Mouse (Mus musculus) lung, embryonic 14.5 days (tissue): ENCODE measurements around the gene Ensa. TPM values are rescaled to one million over a fixed set of nuclear protein-coding genes. Genes with fewer than 3 reads are reported as not detected.
"Not testable (repeated sequence)": the region's sequence is repeated elsewhere in the genome, so short reads cannot be mapped to it uniquely, and the experiment has no call there.

Experiments used
- ATAC-seq: fragments of 200-750 bp; cut with Nextera tagmentation; 2 replicates; pipeline ENCODE4 v1.8.0; 2017; ENCODE audit warnings: mild to moderate bottlenecking, moderate TSS enrichment, moderate library complexity; ENCODE audit not compliant: insufficient read depth
- DNase-seq: peaks from one replicate; pipeline ENCODE4 v3.0.0-alpha.2; 2015
- H3K27ac ChIP-seq: fragments of 300-500 bp; sonication (generic); 2 replicates; pipeline ENCODE4 v1.5.1; 2014; ENCODE audit warnings: low read depth, mild to moderate bottlenecking, moderate library complexity
- H3K27me3 ChIP-seq: fragments of 300-500 bp; sonication (generic); 2 replicates; pipeline ENCODE4 v1.6.1; 2014; ENCODE audit warnings: low read length, control low read depth; ENCODE audit not compliant: insufficient read depth
- H3K36me3 ChIP-seq: fragments of 300-500 bp; sonication (generic); 2 replicates; pipeline ENCODE4 v1.6.1; 2014; ENCODE audit warnings: control low read depth; ENCODE audit not compliant: insufficient read depth
- H3K4me1 ChIP-seq: fragments of 300-500 bp; sonication (generic); 2 replicates; pipeline ENCODE4 v1.6.1; 2014; ENCODE audit warnings: antibody characterized with exemption, control low read depth; ENCODE audit not compliant: insufficient read depth
- H3K4me2 ChIP-seq: fragments of 300-500 bp; sonication (generic); 2 replicates; pipeline ENCODE4 v1.6.1; 2014; ENCODE audit warnings: mild to moderate bottlenecking
- H3K4me3 ChIP-seq: fragments of 300-500 bp; sonication (generic); 2 replicates; pipeline ENCODE4 v1.5.1; 2014; ENCODE audit warnings: low read depth, low read length
- H3K9ac ChIP-seq: fragments of 300-500 bp; sonication (generic); 2 replicates; pipeline ENCODE4 v1.6.1; 2014
- H3K9me3 ChIP-seq: fragments of 300-500 bp; sonication (generic); 2 replicates; pipeline ENCODE4 v1.6.1; 2016; ENCODE audit warnings: low read depth, low read length, control low read depth
- CTCF ChIP-seq: IDR thresholded peaks from 2 replicates; pipeline ENCODE4 v1.5.1; 2016; ENCODE audit warnings: antibody characterized with exemption, low read depth
- WGBS: fragments of 180-500 bp; shearing (Covaris S2); extraction: QIAGEN DNeasy Blood & Tissue Kit; methylation state at CpG from one replicate; pipeline ENCODE4 v1.1.7; 2014; 5-methylcytosine and 5-hydroxymethylcytosine counted together
- polyA plus RNA-seq: library from polyadenylated mRNA; unstranded; fragments of >200 nt; fragmentation: Nextera tagmentation; extraction: Ambion mirVana; gene quantifications from 2 replicates; pipeline ENCODE4 v1.2.1, GENCODE M21; 2014

Gene Ensa
- polyA plus RNA-seq, 1 experiment from 2014 or later: 66.7 TPM

DNA sequence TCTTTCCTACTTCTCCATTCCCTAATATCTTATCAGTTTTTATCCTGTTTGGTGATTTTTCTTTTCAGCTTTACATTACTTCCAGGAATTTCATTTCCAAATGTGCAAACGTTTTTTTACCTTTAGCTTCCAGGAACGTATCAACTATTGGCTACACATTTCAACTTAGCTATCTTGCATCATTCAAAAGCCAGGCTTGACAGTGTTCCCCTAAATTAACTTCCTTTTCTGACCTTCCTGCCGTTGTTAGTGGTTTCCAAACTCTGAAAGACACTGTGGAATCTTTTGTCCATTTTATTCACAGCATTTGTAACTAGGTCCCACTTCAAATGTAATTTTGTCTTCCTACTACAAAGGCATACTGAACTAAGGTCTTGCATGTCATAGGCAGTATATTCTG lies 15.6 kb upstream of the Ensa start:
- peaks cover 38% of the 10 kb centered on the region for H3K36me3 ChIP-seq
- no peak for ATAC-seq

DNA sequence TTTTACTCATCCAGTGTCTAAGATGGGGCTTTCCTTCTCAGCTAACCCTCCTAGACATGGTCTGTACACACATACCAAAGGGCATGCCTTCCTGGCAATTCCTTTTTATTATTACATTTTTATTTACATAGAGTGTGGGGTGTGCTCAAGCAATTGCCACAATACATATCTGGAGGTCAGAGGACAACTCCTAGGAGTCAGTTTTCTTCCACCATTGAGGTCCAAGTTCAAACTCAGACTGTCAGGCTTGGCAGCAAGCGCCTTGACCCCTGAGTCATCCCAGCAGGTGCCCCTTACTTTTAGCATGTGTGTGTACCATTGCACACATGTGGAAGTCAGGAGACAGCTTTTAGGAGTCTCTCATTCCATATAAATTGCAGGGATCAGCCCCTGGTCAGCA lies 10.8 kb upstream of the Ensa start:
- no peak for TF ChIP-seq CTCF
- WGBS: 100% methylated on average over 1 of the region's 1 CpGs
- ATAC-seq (no peak), DNase-seq (no peak)
- no peak overlapping the region for H3K4me3 ChIP-seq
- no peaks in the 10 kb centered on the region for H3K9me3 ChIP-seq
- peaks cover 41% of the 10 kb centered on the region for H3K36me3 ChIP-seq
- H3K27ac ChIP-seq: no peak overlapping the region
- H3K9ac ChIP-seq: no peak overlapping the region
- H3K27me3 ChIP-seq: no peaks in the 10 kb centered on the region
- no peaks in the 10 kb centered on the region for H3K4me1 ChIP-seq
- H3K4me2 ChIP-seq: no peak overlapping the region

More for the DNA sequence above, 15.6 kb upstream of the Ensa start:
- no peak overlapping the region for H3K27ac ChIP-seq
- no peaks in the 10 kb centered on the region for H3K9me3 ChIP-seq
- H3K27me3 ChIP-seq: no peaks in the 10 kb centered on the region
- DNase-seq: no peak
- 59% methylated on average over 3 of the region's 3 CpGs for WGBS
- H3K9ac ChIP-seq: no peak overlapping the region
- H3K4me3 ChIP-seq: no peak overlapping the region
- no peak for TF ChIP-seq CTCF
- H3K4me2 ChIP-seq: no peak overlapping the region
- H3K4me1 ChIP-seq: no peaks in the 10 kb centered on the region

DNA sequence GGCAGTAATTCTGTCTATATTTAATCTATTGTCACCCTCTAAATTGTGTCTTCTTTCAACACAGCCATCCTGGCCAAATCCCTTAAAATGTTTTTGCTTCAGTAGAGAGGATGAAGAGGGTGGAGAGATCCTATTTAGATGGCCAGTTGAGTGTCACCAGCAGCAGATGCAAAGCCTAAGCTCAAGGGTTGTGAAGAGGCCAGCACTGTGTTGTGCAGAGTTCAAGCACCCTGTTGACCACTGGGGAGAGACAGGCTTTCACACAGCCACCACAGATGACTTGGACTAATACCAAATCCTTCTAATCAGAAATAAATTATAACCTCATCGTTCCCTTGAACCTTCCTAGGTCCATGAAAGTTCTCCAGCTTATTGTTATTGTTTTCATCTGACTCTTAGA lies 6.3 kb upstream of the Ensa start:
- H3K9ac ChIP-seq: no peak overlapping the region
- H3K4me3 ChIP-seq: no peak overlapping the region
- H3K27me3 ChIP-seq: no peaks in the 10 kb centered on the region
- no peak overlapping the region for H3K27ac ChIP-seq
- H3K36me3 ChIP-seq: peaks cover 28% of the 10 kb centered on the region
- no peak for DNase-seq
- 58% methylated on average over 1 of the region's 1 CpGs for WGBS
- H3K4me2 ChIP-seq: no peak overlapping the region
- no peaks in the 10 kb centered on the region for H3K4me1 ChIP-seq
- no peaks in the 10 kb centered on the region for H3K9me3 ChIP-seq
- no peak for TF ChIP-seq CTCF
- no peak for ATAC-seq

DNA sequence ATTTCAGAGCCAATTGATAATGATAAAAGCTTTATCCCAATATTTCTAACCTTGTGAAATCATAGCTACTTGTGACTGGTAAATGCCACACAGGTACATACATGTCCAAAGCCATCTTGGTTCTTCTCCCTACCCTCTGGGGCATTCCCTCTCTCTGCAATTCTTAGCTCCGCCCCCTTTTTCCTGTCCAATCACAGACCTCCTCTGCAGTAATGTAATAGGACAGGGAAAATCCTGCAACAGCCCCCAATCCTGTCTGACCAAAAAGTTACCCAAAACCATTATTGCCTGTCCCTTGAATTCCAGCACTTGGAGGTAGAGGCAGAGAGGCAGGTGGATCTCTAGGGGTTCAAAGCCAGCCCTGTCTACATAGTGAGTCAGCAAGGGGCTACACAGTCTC lies 3.6 kb upstream of the Ensa start:
- no peak overlapping the region for H3K4me2 ChIP-seq
- H3K9ac ChIP-seq: no peak overlapping the region
- no peak for DNase-seq
- H3K9me3 ChIP-seq: no peaks in the 10 kb centered on the region
- H3K36me3 ChIP-seq: peaks cover 23% of the 10 kb centered on the region
- H3K4me1 ChIP-seq: no peaks in the 10 kb centered on the region
- 69% methylated on average over 1 of the region's 1 CpGs for WGBS
- no peak overlapping the region for H3K27ac ChIP-seq
- no peak overlapping the region for H3K4me3 ChIP-seq
- TF ChIP-seq CTCF: no peak
- no peak for ATAC-seq
- no peaks in the 10 kb centered on the region for H3K27me3 ChIP-seq

DNA sequence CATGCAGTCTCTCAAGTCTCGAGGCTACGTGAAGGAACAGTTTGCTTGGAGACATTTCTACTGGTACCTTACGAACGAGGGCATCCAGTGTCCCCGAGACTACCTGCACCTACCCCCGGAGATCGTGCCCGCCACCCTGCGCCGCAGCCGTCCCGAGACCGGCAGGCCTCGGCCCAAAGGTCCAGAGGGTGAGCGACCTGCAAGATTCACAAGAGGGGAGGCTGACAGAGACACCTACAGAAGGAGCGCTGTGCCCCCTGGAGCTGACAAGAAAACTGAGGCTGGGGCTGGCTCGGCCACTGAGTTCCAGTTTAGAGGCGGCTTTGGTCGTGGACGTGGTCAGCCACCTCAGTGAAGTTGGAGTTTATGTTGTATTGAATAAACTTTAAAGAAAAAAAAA lies 2.4 kb upstream of the Ensa start:
- peaks cover 23% of the 10 kb centered on the region for H3K36me3 ChIP-seq
- ATAC-seq, H3K27ac ChIP-seq, H3K4me1 ChIP-seq, H3K27me3 ChIP-seq, H3K9me3 ChIP-seq, DNase-seq, H3K4me2 ChIP-seq, H3K9ac ChIP-seq, H3K4me3 ChIP-seq: not testable (repeated sequence)
- 92% methylated on average over 20 of the region's 20 CpGs for WGBS

DNA sequence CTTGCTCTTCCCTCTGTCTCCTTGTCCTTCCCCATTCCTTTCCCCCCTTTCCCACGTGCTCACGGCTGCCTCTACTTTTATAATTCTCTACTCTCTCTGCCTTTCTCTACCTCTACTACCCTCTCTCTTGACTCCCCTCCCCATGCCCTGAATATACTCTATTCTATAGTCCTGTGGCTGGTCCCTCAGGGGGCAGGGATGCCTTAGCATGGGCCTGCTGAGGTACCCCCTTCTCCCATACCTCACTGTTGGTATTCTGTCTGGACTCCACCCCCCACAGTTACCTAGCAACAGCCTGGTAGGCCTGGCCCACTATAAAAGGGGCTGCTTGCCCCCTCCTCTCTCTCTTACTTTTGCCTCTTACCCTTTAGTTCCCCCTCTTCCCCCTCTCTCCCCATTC lies 1.2 kb upstream of the Ensa start:
- Histone ChIP-seq H3K9ac (no peak overlapping the region), H3K27ac (no peak overlapping the region), H3K36me3 (peaks cover 26% of the 10 kb centered on the region), H3K4me2 (no peak overlapping the region), H3K9me3 (no peaks in the 10 kb centered on the region), H3K4me1 (no peaks in the 10 kb centered on the region), H3K4me3 (no peak overlapping the region), H3K27me3 (no peaks in the 10 kb centered on the region)
- TF ChIP-seq CTCF: no peak
- WGBS: 51% methylated on average over 2 of the region's 2 CpGs
- ATAC-seq: no peak
- DNase-seq: no peak

DNA sequence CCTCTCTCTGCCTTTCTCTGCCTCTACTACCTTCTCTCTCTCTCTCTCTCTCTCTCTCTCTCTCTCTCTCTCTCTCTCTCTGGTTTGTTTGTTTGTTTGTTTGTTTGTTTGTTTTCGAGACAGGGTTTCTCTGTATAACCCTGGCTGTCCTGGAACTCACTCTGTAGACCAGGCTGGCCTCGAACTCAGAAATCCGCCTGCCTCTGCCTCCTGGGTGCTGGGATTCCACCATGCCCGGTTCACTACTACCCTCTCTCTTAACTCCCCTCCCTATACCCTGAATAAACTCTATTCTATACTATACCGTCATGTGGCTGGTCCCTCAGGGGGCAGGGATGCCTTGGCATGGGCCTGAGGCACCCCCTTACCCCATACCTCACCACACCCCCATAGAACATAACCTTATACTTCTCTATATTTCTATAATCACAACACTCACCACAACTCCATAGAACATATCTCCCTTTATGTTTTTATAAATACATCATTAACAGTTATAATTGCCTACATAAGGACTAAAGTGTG lies 740 bp upstream of the Ensa start:
- 59% methylated on average over 5 of the region's 5 CpGs for WGBS
- not testable (repeated sequence) for DNase-seq, H3K9me3 ChIP-seq, H3K4me1 ChIP-seq, H3K27me3 ChIP-seq
- 0 out of 2 replicates have a peak, but pooled peaks have one; percentile 3 for ATAC-seq
- Histone ChIP-seq H3K4me3 (peak overlapping the region; percentile 55), H3K9ac (peak overlapping the region; percentile 41), H3K36me3 (peaks cover 31% of the 10 kb centered on the region), H3K27ac (peak overlapping the region; percentile 81), H3K4me2 (peak overlapping the region; percentile 56)

DNA sequence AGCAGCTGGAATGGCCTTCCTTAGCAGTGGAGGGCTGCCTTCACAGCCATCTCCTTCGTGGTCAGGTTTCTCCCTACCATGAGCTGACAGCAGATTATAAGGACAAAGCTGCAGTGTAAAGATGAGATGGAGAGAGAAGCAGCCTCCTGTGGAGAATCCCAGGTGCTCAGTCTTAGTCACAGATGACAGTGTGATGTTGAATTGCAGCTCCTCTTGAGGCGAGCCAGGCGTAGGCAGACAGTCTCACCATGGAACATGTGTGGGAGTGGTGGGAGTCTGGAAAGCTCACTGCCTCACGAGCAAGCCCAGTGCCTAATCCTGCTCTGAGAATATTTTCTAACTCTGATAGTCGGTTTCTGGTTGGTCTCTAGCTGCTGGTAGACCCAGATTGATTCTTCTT lies 3.0 kb downstream of the Ensa start:
- H3K4me3 ChIP-seq: no peak overlapping the region
- ATAC-seq (no peak), DNase-seq (no peak)
- 83% methylated on average over 5 of the region's 5 CpGs for WGBS
- H3K4me2 ChIP-seq: no peak overlapping the region
- TF ChIP-seq CTCF: no peak
- no peaks in the 10 kb centered on the region for H3K9me3 ChIP-seq
- H3K27me3 ChIP-seq: no peaks in the 10 kb centered on the region
- H3K36me3 ChIP-seq: peaks cover 60% of the 10 kb centered on the region
- H3K4me1 ChIP-seq: no peaks in the 10 kb centered on the region
- no peak overlapping the region for H3K9ac ChIP-seq
- no peak overlapping the region for H3K27ac ChIP-seq
